Mouse (Mus musculus) layer of hippocampus, postnatal 36 days (tissue): ENCODE measurements around the gene Gdf3. TPM values are rescaled to one million over a fixed set of nuclear protein-coding genes. Genes with fewer than 3 reads are reported as not detected.

Experiments used
- DNase-seq, 2 experiments: peaks; one replicate each; pipeline ENCODE4 v3.0.0; 2022
- total RNA-seq, 2 experiments: library from RNA; stranded (reverse); gene quantifications; 2 replicates each; pipeline ENCODE4 v1.2.3; 2021

Gene Gdf3
- total RNA-seq, 2 experiments from 2014 or later, result not detected

- peak; percentile 19 to 48 for DNase-seq
Measured at GRCm38 (mm10) chr6:122562463-122562862, 47.4 kb downstream of the Gdf3 start.

GRCm38 (mm10) chr6:122561005-122561404 is 48.9 kb downstream of the Gdf3 start:
- no peak for DNase-seq

GRCm38 (mm10) chr6:122560427-122560826 is 49.5 kb downstream of the Gdf3 start:
- DNase-seq, result peak; percentile 49 to 58

- DNase-seq, result peak; percentile 40 to 65
Measured at GRCm38 (mm10) chr6:122556959-122557561, 52.8 kb downstream of the Gdf3 start.

Other genes with a start within 250 kb of the Gdf3 start
- 10 to 100 TPM; 75.8 to 86.1 TPM for gene Rimklb, start 111.3 kb downstream of the Gdf3 start, total RNA-seq
- not detected for gene Mfap5, start 104.2 kb downstream of the Gdf3 start, total RNA-seq
- gene Aicda, start 56.3 kb downstream of the Gdf3 start, total RNA-seq, result not detected
- 1 to 10 TPM; 1.5 to 2.0 TPM for gene Apobec1, start 7.6 kb downstream of the Gdf3 start, total RNA-seq
- not detected for gene Dppa3, start 16.3 kb upstream of the Gdf3 start, total RNA-seq
- gene Nanog, start 97.4 kb upstream of the Gdf3 start, total RNA-seq, result not detected
- 100 to 1,000 TPM; 110 to 121 TPM for gene Slc2a3, start 191.6 kb upstream of the Gdf3 start, total RNA-seq
- gene Foxj2, start 209.8 kb upstream of the Gdf3 start, total RNA-seq, result 10 to 100 TPM; 26.5 to 30.3 TPM
- gene C3ar1, start 246.1 kb upstream of the Gdf3 start, total RNA-seq, result under 1 TPM; 0.47 to 0.63 TPM